Mouse (Mus musculus) limb, embryonic 14.5 days (tissue): Measurements from ENCODE around the gene Lage3. TPM values are rescaled to one million over a fixed set of nuclear protein-coding genes. Genes with fewer than 3 reads are reported as not detected.

Experiments
- ATAC-seq: fragments of 200-750 bp; cut with Nextera tagmentation; 2 replicates; pipeline ENCODE4 v1.8.0; 2017; ENCODE audit warnings: low read depth, moderate number of reproducible peaks, moderate TSS enrichment; ENCODE audit not compliant: low FRiP score
- DNase-seq: peaks from one replicate; pipeline ENCODE4 v3.0.0-alpha.2; 2015; ENCODE audit warnings: low spot score
- H3K27ac ChIP-seq: fragments of 300-500 bp; sonication (generic); replicated peaks from 2 replicates; pipeline ENCODE4 v1.5.1; 2014; ENCODE audit warnings: low read depth, mild to moderate bottlenecking, low read length, moderate library complexity, mixed read lengths
- H3K27me3 ChIP-seq: fragments of 300-500 bp; sonication (generic); 2 replicates; pipeline ENCODE4 v1.6.1; 2014; ENCODE audit warnings: low read length, mixed read lengths; ENCODE audit not compliant: control insufficient read depth, insufficient read depth
- H3K36me3 ChIP-seq: fragments of 300-500 bp; sonication (generic); 2 replicates; pipeline ENCODE4 v1.6.1; 2014; ENCODE audit warnings: mild to moderate bottlenecking, low read length, moderate library complexity, mixed read lengths; ENCODE audit not compliant: control insufficient read depth, insufficient read depth
- H3K4me1 ChIP-seq: fragments of 300-500 bp; sonication (generic); 2 replicates; pipeline ENCODE4 v1.6.1; 2014; ENCODE audit warnings: antibody characterized with exemption, low read length, mixed read lengths; ENCODE audit not compliant: control insufficient read depth, insufficient read depth
- H3K4me2 ChIP-seq: fragments of 300-500 bp; sonication (generic); replicated peaks from 2 replicates; pipeline ENCODE4 v1.6.1; 2014; ENCODE audit warnings: low read depth, mild to moderate bottlenecking, low read length, moderate library complexity; ENCODE audit not compliant: severe bottlenecking
- H3K4me3 ChIP-seq: fragments of 300-500 bp; sonication (generic); replicated peaks from 2 replicates; pipeline ENCODE4 v1.5.1; 2014; ENCODE audit warnings: low read length
- H3K9ac ChIP-seq: fragments of 300-500 bp; sonication (generic); 2 replicates; pipeline ENCODE4 v1.6.1; 2014; ENCODE audit warnings: mild to moderate bottlenecking, low read depth, low read length, moderate library complexity; ENCODE audit not compliant: severe bottlenecking
- H3K9me3 ChIP-seq: fragments of 300-500 bp; sonication (generic); 2 replicates; pipeline ENCODE4 v1.6.1; 2016; ENCODE audit warnings: low read length; ENCODE audit not compliant: control insufficient read depth
- POLR2A ChIP-seq: fragments of 200-500 bp; IDR thresholded peaks from 2 replicates; pipeline ENCODE4 v1.8.0; 2012; ENCODE audit warnings: inconsistent platforms, mild to moderate bottlenecking, moderate library complexity, borderline replicate concordance; ENCODE audit not compliant: insufficient read depth, insufficient read length; ENCODE audit errors: extremely low read depth
- WGBS: fragments of 180-500 bp; shearing (Covaris S2); extraction: QIAGEN DNeasy Blood & Tissue Kit; methylation state at CpG from one replicate; pipeline ENCODE4 v1.1.7; 2014; 5-methylcytosine and 5-hydroxymethylcytosine counted together
- polyA plus RNA-seq, 2 experiments: library from polyadenylated mRNA; depleted of rRNA in 1 of 2; stranded (reverse) in 1 of 2; unstranded in 1 of 2; fragments of >200 nt; fragmentation: Nextera tagmentation in 1 of 2; extraction: Ambion mirVana in 1 of 2; gene quantifications; 2 replicates each; pipeline versions ENCODE4 v1.2.1 to v1.2.3; 2012 to 2014

Gene Lage3
- polyA plus RNA-seq (2012; rRNA removed) (104 and 119 TPM in 2 replicates), polyA plus RNA-seq (2014; fragmentation: Nextera tagmentation; extraction: Ambion mirVana) (105 and 106 TPM in 2 replicates)

DNA sequence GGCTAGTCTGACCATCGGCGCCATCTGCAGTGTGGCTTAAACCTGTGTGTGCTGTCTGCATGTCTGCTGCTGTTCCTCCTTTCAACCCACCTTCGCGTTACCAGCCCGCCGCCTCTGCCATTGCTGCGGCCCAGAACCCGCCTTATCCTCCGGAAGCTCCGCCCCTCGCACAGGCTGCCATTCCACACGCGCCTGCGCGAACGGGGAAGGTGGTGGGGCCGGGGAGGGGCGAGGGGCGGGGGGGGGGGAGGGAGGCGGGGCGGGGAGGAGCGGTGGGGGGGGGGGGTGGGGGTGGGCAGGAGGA is at the start of gene Lage3:
Gene Lage3, minus strand, starts transcription at position 152 of the 304 bp plus-strand sequence.
- Histone ChIP-seq H3K9ac (peak within 1 kb of the TSS; percentile 56), H3K9me3 (no peaks in the 10 kb centered on the region), H3K4me2 (peak within 1 kb of the TSS; percentile 49), H3K36me3 (no peaks in the 10 kb centered on the region), H3K4me3 (peak within 1 kb of the TSS; percentile 47), H3K4me1 (0 out of 2 replicates have a peak, but pooled peaks cover 3% of the 10 kb centered on the region), H3K27me3 (no peaks in the 10 kb centered on the region), H3K27ac (no peak within 1 kb of the TSS)
- TF ChIP-seq POLR2A, result 0 out of 2 replicates have a peak, but pooled peaks have one; percentile 34
- peak; percentile 83 for ATAC-seq
- peak; percentile 55 for DNase-seq
- WGBS, result 28% methylated on average over 13 of the region's 22 CpGs

DNA sequence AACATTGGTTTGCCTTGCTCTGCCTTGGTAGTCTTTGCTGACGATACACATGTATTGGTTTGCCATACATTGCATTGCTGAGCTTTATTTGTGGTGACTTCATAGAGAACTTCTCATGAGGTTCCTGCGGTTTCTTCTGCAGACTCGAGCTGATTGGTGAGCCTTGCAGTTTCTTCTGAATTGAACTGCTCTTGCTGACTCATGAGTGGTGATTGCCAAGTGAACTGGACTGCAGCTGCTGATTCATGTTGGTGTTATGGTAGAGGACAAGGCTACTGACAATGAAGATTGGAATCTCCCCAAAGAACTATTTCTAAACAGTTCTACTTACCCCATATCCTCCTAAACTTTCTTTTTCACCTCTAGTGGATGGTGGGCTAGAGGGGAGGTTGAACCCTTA is 46.7 kb upstream of the Lage3 start:
- WGBS, result 83% methylated on average over 3 of the region's 3 CpGs
- H3K4me3 ChIP-seq, result no peak overlapping the region

DNA sequence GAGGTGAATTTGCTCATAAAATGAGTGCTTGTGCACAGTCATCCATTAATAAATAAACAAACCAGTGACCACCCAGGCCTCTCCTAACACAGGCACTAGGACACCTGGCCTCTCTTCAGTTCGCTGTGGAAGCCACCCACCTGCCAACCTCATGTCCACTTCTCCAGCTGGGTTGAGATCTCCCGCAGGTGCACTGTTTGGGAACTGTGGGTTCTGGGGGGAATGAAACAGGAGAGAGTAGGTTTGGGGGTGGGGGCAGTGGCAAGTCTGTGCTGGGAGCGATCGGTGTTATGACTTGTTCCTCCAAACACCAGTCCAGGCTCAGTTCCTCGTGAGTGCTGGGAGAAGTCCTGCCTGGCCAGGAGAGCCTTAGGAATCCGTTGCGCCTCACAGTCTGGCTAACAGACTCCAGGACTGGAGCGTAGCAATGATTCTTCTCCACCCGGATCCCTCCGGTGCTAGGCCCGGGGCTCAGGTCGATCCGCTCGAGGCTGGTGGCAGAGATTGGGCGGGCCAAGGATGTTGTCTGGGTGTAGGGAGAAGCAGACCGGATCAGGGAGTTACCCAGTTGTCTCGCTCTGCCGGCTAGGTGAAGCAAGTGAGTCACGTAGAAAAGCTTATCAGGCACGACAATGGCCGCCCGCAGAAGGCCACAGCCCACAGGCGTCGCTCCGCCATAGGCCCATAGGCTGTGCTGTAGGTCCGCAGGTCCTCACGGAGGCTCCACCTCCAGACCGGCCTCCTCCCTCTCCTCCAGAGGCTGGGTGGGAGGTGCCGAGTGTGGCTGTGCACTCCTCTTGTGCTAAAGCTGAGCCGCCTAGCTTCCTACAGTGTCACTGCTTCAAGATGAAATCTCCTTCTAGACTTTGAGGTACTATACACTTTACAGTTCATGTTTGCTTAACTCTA is 39.4 kb upstream of the Lage3 start, which contains the start of the genes Fam3a and Ikbkg:
Gene Fam3a, minus strand, starts transcription at position 738 of the 909 bp plus-strand sequence.
Gene Ikbkg, plus strand, starts transcription at position 756 of the 909 bp plus-strand sequence.
- 17% methylated on average over 29 of the region's 30 CpGs for WGBS
- ATAC-seq (peak; percentile 100), DNase-seq (peak; percentile 85)
- TF ChIP-seq POLR2A, result peak; percentile 36; the same call in 1 of the 2 replicates
- H3K27me3 ChIP-seq, result no peaks in the 10 kb centered on the region
- peaks cover 1% of the 10 kb centered on the region; the same call in 1 of the 2 replicates for H3K36me3 ChIP-seq
- H3K9me3 ChIP-seq, result no peaks in the 10 kb centered on the region
- no peaks in the 10 kb centered on the region; the same call in 1 of the 2 replicates for H3K4me1 ChIP-seq
- peak within 1 kb of the TSS; percentile 54 for H3K4me2 ChIP-seq
- H3K9ac ChIP-seq, result peak within 1 kb of the TSS; percentile 82
- H3K27ac ChIP-seq, result peak within 1 kb of the TSS; percentile 83
- peak within 1 kb of the TSS; percentile 52 for H3K4me3 ChIP-seq

More for the DNA sequence above, 46.7 kb upstream of the Lage3 start:
- no peak for TF ChIP-seq POLR2A
- no peak for DNase-seq
- Histone ChIP-seq H3K36me3 (no peaks in the 10 kb centered on the region), H3K9me3 (no peaks in the 10 kb centered on the region), H3K4me1 (no peaks in the 10 kb centered on the region), H3K4me2 (no peak overlapping the region), H3K27me3 (no peaks in the 10 kb centered on the region), H3K9ac (no peak overlapping the region), H3K27ac (no peak overlapping the region)
- no peak for ATAC-seq

DNA sequence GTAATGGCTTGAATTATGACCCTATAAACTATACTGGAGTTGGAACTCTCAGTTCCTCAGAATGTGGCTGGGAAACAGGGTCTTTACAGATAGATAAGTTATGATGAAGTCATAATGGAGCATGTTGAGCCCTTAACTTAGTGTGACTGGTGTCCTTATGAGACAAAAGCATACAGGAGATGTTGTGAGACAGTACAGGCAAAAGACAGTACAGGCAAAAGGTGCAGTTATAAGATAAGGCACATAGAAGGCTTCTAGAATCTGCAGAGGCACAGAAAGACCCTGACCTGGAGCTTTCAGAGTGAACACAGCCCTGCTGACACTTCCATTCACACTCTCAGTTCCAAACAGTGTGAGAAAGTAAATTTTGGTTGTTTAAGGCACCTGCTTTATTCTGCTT is 34.7 kb upstream of the Lage3 start:
- Histone ChIP-seq H3K27me3 (no peaks in the 10 kb centered on the region), H3K36me3 (peaks cover 4% of the 10 kb centered on the region; the same call in 1 of the 2 replicates), H3K9me3 (no peaks in the 10 kb centered on the region), H3K4me1 (no peaks in the 10 kb centered on the region; the same call in 1 of the 2 replicates), H3K4me2 (no peak overlapping the region), H3K27ac (no peak overlapping the region), H3K9ac (no peak overlapping the region), H3K4me3 (no peak overlapping the region)
- ATAC-seq (no peak), DNase-seq (no peak)
- TF ChIP-seq POLR2A, result no peak

DNA sequence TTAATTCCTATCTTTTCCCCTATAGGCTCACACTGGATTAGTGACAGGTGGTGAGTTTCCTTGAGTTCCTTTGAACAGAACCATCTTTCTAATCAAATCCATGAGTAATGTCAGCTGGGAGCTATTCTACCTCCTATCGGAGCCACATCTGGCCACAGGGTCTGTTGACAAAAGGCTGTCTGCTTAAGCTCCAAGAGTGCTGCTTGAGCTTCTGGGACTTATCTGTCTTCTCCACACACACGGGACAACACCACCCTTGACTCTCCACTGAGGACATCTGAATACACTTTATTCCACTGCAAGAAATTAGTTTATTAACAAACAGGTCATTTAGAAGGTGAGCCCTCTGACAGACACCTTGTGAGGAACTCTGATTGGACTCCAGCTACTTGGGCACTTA is 31.0 kb upstream of the Lage3 start:
- no peaks in the 10 kb centered on the region for H3K4me1 ChIP-seq
- ATAC-seq (no peak), DNase-seq (no peak)
- no peak for TF ChIP-seq POLR2A
- WGBS, result 68% methylated on average over 2 of the region's 2 CpGs
- no peak overlapping the region for H3K4me2 ChIP-seq
- H3K4me3 ChIP-seq, result no peak overlapping the region
- H3K27me3 ChIP-seq, result no peaks in the 10 kb centered on the region
- H3K9me3 ChIP-seq, result no peaks in the 10 kb centered on the region
- H3K27ac ChIP-seq, result no peak overlapping the region
- H3K36me3 ChIP-seq, result peaks cover 4% of the 10 kb centered on the region; the same call in 1 of the 2 replicates
- no peak overlapping the region for H3K9ac ChIP-seq
